Mouse (Mus musculus): Measurements from ENCODE around the gene Olfr1427. TPM values are rescaled to one million over a fixed set of nuclear protein-coding genes. Genes with fewer than 3 reads are reported as not detected.

The Olfr1427 gene
- not detected in 2 replicates for polyA plus RNA-seq (2015; fragmentation: Nextera tagmentation; extraction: Ambion mirVana)

- Histone ChIP-seq H3K27ac (ENCODE audit: low read length) (no peak within 1 kb of the TSS), H3K9me3 (ENCODE audit: control insufficient read depth, low read length) (no peaks in the 10 kb centered on the region), H3K4me3 (ENCODE audit: low read length) (no peak within 1 kb of the TSS), H3K27me3 (replicated peaks; ENCODE audit: control insufficient read depth, insufficient read depth, low read length) (no peaks in the 10 kb centered on the region), H3K4me2 (ENCODE audit: low read depth, low read length) (no peak within 1 kb of the TSS), H3K36me3 (ENCODE audit: control insufficient read depth, insufficient read depth, low read length) (no peaks in the 10 kb centered on the region), H3K9ac (ENCODE audit: low read depth, low read length) (no peak within 1 kb of the TSS), H3K4me1 (ENCODE audit: control insufficient read depth, insufficient read depth, low read length) (no peaks in the 10 kb centered on the region)
- 88% methylated on average over 2 of the region's 2 CpGs for WGBS
- ATAC-seq = no peak
These were observed at the start of gene Olfr1427 for GRCm38 (mm10) chr19:12103234-12103633. Gene Olfr1427 (minus strand): TSS chr19:12103334.

- H3K36me3 ChIP-seq (ENCODE audit: control insufficient read depth, insufficient read depth, low read length) = no peaks in the 10 kb centered on the region
- H3K4me1 ChIP-seq (ENCODE audit: control insufficient read depth, insufficient read depth, low read length) = no peaks in the 10 kb centered on the region
- H3K9ac ChIP-seq (ENCODE audit: low read depth, low read length) = no peak overlapping the region
- no peaks in the 10 kb centered on the region for H3K27me3 ChIP-seq (replicated peaks; ENCODE audit: control insufficient read depth, insufficient read depth, low read length)
- no peaks in the 10 kb centered on the region for H3K9me3 ChIP-seq (ENCODE audit: control insufficient read depth, low read length)
- no peak for ATAC-seq
- 72% methylated on average over 3 of the region's 3 CpGs for WGBS
- H3K27ac ChIP-seq (ENCODE audit: low read length) = no peak overlapping the region
- no peak overlapping the region for H3K4me3 ChIP-seq (ENCODE audit: low read length)
- no peak overlapping the region for H3K4me2 ChIP-seq (ENCODE audit: low read depth, low read length)
These were observed 42.3 kb upstream of the Olfr1427 start for GRCm38 (mm10) chr19:12145452-12145851.

DNA sequence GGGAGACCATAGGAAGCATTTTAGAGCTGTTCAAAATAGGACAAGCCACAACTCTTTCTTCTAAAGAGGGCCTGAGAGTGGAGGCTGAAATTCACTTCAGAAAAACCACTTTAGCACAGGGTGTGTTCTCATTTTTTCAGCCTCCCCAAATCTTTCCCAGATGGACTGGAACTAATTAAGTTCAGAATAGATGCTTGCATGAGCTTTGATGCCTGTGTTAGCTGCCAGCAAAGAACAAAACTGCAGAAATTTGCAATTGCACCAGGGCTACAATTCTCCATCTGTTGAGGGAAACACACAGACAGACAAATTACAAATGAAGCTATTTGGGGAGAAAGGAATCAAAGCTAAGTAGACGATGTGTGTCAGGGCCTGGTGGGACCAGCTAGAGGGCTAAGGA is 40.2 kb upstream of the Olfr1427 start:
- H3K27ac ChIP-seq (ENCODE audit: low read length) = no peak overlapping the region
- ATAC-seq = no peak
- no peaks in the 10 kb centered on the region for H3K4me1 ChIP-seq (ENCODE audit: control insufficient read depth, insufficient read depth, low read length)
- H3K4me2 ChIP-seq (ENCODE audit: low read depth, low read length) = no peak overlapping the region
- no peaks in the 10 kb centered on the region for H3K9me3 ChIP-seq (ENCODE audit: control insufficient read depth, low read length)
- H3K4me3 ChIP-seq (ENCODE audit: low read length) = no peak overlapping the region
- no peaks in the 10 kb centered on the region for H3K27me3 ChIP-seq (replicated peaks; ENCODE audit: control insufficient read depth, insufficient read depth, low read length)
- H3K36me3 ChIP-seq (ENCODE audit: control insufficient read depth, insufficient read depth, low read length) = no peaks in the 10 kb centered on the region
- no peak overlapping the region for H3K9ac ChIP-seq (ENCODE audit: low read depth, low read length)
- 74% methylated on average over 1 of the region's 1 CpGs for WGBS

- Histone ChIP-seq H3K9me3 (ENCODE audit: control insufficient read depth, low read length) (no peaks in the 10 kb centered on the region), H3K27me3 (replicated peaks; ENCODE audit: control insufficient read depth, insufficient read depth, low read length) (no peaks in the 10 kb centered on the region), H3K36me3 (ENCODE audit: control insufficient read depth, insufficient read depth, low read length) (no peaks in the 10 kb centered on the region), H3K9ac (ENCODE audit: low read depth, low read length) (no peak overlapping the region), H3K27ac (ENCODE audit: low read length) (no peak overlapping the region), H3K4me2 (ENCODE audit: low read depth, low read length) (no peak overlapping the region), H3K4me3 (ENCODE audit: low read length) (no peak overlapping the region), H3K4me1 (ENCODE audit: control insufficient read depth, insufficient read depth, low read length) (no peaks in the 10 kb centered on the region)
- ATAC-seq = no peak
- whole genome bisulfite sequencing = 30% methylated on average over 2 of the region's 2 CpGs
These were observed 31.2 kb upstream of the Olfr1427 start for GRCm38 (mm10) chr19:12134289-12134688.

GRCm38 (mm10) chr19:12123103-12123502 is 20.0 kb upstream of the Olfr1427 start, which contains the start of gene Olfr76:
Gene Olfr76 (minus strand): TSS chr19:12123203.
- H3K4me2 ChIP-seq (ENCODE audit: low read depth, low read length) = no peak within 1 kb of the TSS
- H3K9ac ChIP-seq (ENCODE audit: low read depth, low read length) = no peak within 1 kb of the TSS
- no peaks in the 10 kb centered on the region for H3K27me3 ChIP-seq (replicated peaks; ENCODE audit: control insufficient read depth, insufficient read depth, low read length)
- WGBS = 77% methylated on average over 3 of the region's 3 CpGs
- ATAC-seq = no peak
- H3K9me3 ChIP-seq (ENCODE audit: control insufficient read depth, low read length) = no peaks in the 10 kb centered on the region
- no peak within 1 kb of the TSS for H3K27ac ChIP-seq (ENCODE audit: low read length)
- H3K36me3 ChIP-seq (ENCODE audit: control insufficient read depth, insufficient read depth, low read length) = no peaks in the 10 kb centered on the region
- H3K4me1 ChIP-seq (ENCODE audit: control insufficient read depth, insufficient read depth, low read length) = no peaks in the 10 kb centered on the region
- H3K4me3 ChIP-seq (ENCODE audit: low read length) = no peak within 1 kb of the TSS

GRCm38 (mm10) chr19:12116464-12116863 is 13.3 kb upstream of the Olfr1427 start:
- H3K9me3 ChIP-seq (ENCODE audit: control insufficient read depth, low read length) = no peaks in the 10 kb centered on the region
- no peaks in the 10 kb centered on the region for H3K4me1 ChIP-seq (ENCODE audit: control insufficient read depth, insufficient read depth, low read length)
- WGBS = 91% methylated on average over 3 of the region's 3 CpGs
- H3K27me3 ChIP-seq (replicated peaks; ENCODE audit: control insufficient read depth, insufficient read depth, low read length) = no peaks in the 10 kb centered on the region
- no peak for ATAC-seq
- H3K4me3 ChIP-seq (ENCODE audit: low read length) = no peak overlapping the region
- H3K36me3 ChIP-seq (ENCODE audit: control insufficient read depth, insufficient read depth, low read length) = no peaks in the 10 kb centered on the region
- no peak overlapping the region for H3K4me2 ChIP-seq (ENCODE audit: low read depth, low read length)
- no peak overlapping the region for H3K9ac ChIP-seq (ENCODE audit: low read depth, low read length)
- no peak overlapping the region for H3K27ac ChIP-seq (ENCODE audit: low read length)

GRCm38 (mm10) chr19:12115797-12116196 is 12.7 kb upstream of the Olfr1427 start, which contains the start of gene Olfr1428:
Gene Olfr1428 (minus strand): TSS chr19:12115897.
- Histone ChIP-seq H3K27ac (ENCODE audit: low read length) (no peak within 1 kb of the TSS), H3K9ac (ENCODE audit: low read depth, low read length) (no peak within 1 kb of the TSS), H3K36me3 (ENCODE audit: control insufficient read depth, insufficient read depth, low read length) (no peaks in the 10 kb centered on the region), H3K27me3 (replicated peaks; ENCODE audit: control insufficient read depth, insufficient read depth, low read length) (no peaks in the 10 kb centered on the region), H3K9me3 (ENCODE audit: control insufficient read depth, low read length) (no peaks in the 10 kb centered on the region), H3K4me1 (ENCODE audit: control insufficient read depth, insufficient read depth, low read length) (no peaks in the 10 kb centered on the region), H3K4me2 (ENCODE audit: low read depth, low read length) (no peak within 1 kb of the TSS), H3K4me3 (ENCODE audit: low read length) (no peak within 1 kb of the TSS)
- 74% methylated on average over 1 of the region's 1 CpGs for WGBS
- ATAC-seq = no peak

- Histone ChIP-seq H3K9ac (ENCODE audit: low read depth, low read length) (no peak overlapping the region), H3K4me2 (ENCODE audit: low read depth, low read length) (no peak overlapping the region), H3K4me3 (ENCODE audit: low read length) (no peak overlapping the region), H3K27me3 (replicated peaks; ENCODE audit: control insufficient read depth, insufficient read depth, low read length) (no peaks in the 10 kb centered on the region), H3K9me3 (ENCODE audit: control insufficient read depth, low read length) (no peaks in the 10 kb centered on the region), H3K27ac (ENCODE audit: low read length) (no peak overlapping the region), H3K36me3 (ENCODE audit: control insufficient read depth, insufficient read depth, low read length) (no peaks in the 10 kb centered on the region), H3K4me1 (ENCODE audit: control insufficient read depth, insufficient read depth, low read length) (no peaks in the 10 kb centered on the region)
- no peak for ATAC-seq
- WGBS = 53% methylated on average over 1 of the region's 1 CpGs
These were observed 10.7 kb upstream of the Olfr1427 start for GRCm38 (mm10) chr19:12113807-12114206.

DNA sequence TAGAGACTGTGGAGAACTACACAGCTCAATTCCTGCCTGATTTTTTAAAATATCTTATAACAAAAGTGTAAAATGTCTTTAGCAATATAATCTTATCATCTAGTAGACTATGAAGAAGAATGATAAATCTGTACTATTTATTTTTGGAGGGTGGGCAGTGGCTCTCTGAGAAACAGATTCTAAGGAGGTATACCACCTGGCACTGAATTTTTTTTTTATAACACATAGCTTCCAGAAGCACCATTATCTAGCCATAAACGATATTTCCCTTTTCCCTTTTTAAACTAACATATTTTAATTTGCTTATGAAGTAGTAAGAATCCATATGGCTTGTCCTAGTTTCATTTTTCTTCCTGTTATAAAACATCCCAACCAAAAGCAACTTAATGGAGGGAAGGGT is 1.4 kb upstream of the Olfr1427 start:
- ATAC-seq = no peak
- H3K4me3 ChIP-seq (ENCODE audit: low read length) = no peak overlapping the region
- no peaks in the 10 kb centered on the region for H3K36me3 ChIP-seq (ENCODE audit: control insufficient read depth, insufficient read depth, low read length)
- H3K9ac ChIP-seq (ENCODE audit: low read depth, low read length) = no peak overlapping the region
- no peaks in the 10 kb centered on the region for H3K9me3 ChIP-seq (ENCODE audit: control insufficient read depth, low read length)
- WGBS = 58% methylated on average over 1 of the region's 1 CpGs
- H3K27ac ChIP-seq (ENCODE audit: low read length) = no peak overlapping the region
- no peaks in the 10 kb centered on the region for H3K27me3 ChIP-seq (replicated peaks; ENCODE audit: control insufficient read depth, insufficient read depth, low read length)
- no peak overlapping the region for H3K4me2 ChIP-seq (ENCODE audit: low read depth, low read length)
- no peaks in the 10 kb centered on the region for H3K4me1 ChIP-seq (ENCODE audit: control insufficient read depth, insufficient read depth, low read length)

DNA sequence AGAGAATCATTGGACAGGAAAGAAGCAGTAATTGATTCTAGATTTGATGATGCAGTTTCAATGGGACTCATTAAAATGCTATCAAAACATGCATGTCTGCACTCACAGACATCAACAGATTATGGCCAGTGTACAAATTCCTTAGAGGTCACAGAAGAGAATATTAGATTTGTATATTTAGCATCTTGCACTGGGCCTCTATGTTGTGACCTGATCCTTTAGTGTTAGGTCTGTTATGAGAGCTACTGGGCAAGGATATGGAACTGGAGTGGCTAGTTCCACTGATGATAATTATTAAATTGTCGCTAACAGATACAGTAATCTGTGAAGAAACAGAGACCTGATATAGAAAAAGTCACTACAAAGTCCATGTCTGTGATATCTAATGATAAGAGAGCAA is 11.2 kb downstream of the Olfr1427 start, which contains the start of gene Olfr1426:
TSS of gene Olfr1426 (minus strand) at position 101 of the 400 bp plus-strand sequence.
- ATAC-seq = no peak
- no peak within 1 kb of the TSS for H3K4me3 ChIP-seq (ENCODE audit: low read length)
- H3K36me3 ChIP-seq (ENCODE audit: control insufficient read depth, insufficient read depth, low read length) = no peaks in the 10 kb centered on the region
- no peak within 1 kb of the TSS for H3K4me2 ChIP-seq (ENCODE audit: low read depth, low read length)
- WGBS = 85% methylated on average over 1 of the region's 1 CpGs
- H3K9ac ChIP-seq (ENCODE audit: low read depth, low read length) = no peak within 1 kb of the TSS
- H3K9me3 ChIP-seq (ENCODE audit: control insufficient read depth, low read length) = no peaks in the 10 kb centered on the region
- H3K27ac ChIP-seq (ENCODE audit: low read length) = no peak within 1 kb of the TSS
- H3K4me1 ChIP-seq (ENCODE audit: control insufficient read depth, insufficient read depth, low read length) = no peaks in the 10 kb centered on the region
- no peaks in the 10 kb centered on the region for H3K27me3 ChIP-seq (replicated peaks; ENCODE audit: control insufficient read depth, insufficient read depth, low read length)

All from intestine, embryonic 16.5 days (tissue).